Mouse (Mus musculus): ENCODE results near the gene Fam19a3. TPM values are rescaled to one million over a fixed set of nuclear protein-coding genes. Genes with fewer than 3 reads are reported as not detected.

Fam19a3 gene
- polyA plus RNA-seq, 1 experiment: not detected

- no peak overlapping the region for H3K4me2 ChIP-seq (ENCODE audit: low read depth)
These were observed 14.9 kb upstream of the Fam19a3 start for GRCm38 (mm10) chr3:104796430-104797082.

DNA sequence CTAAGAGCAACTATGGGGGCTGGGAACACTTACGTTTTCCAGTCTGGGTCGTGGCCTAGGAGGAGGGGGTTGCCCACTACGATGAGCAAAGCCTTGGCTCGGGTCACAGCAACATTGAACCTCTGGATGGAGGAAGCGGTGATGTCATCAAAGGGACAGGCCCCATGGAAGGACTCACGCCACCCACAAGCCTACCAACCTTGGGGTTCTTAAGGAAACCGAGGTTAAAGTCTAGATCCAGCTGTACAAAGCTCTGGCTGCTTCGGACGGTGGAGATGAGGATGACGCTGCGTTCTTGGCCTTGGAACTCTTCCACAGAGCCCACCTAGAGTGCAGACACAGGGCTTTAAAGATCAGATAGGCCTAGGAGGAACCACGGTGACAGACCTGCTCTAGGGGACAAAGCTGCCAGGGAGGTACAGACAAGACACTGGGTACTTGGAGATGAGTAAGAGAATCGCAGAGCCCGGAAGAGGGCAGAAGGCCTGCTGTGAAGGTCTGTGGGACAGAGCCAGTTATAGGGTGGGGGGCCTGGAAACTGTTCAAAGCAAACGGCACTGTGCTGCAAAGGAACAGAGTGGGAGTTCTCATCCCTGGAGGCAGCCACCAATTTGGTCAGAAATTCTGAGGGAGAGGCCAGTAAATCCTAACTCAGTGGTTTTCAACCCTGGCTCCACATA is 14.2 kb upstream of the Fam19a3 start:
- Histone ChIP-seq H3K4me2 (ENCODE audit: low read depth) (no peak overlapping the region), H3K27me3 (ENCODE audit: control insufficient read depth, insufficient read depth, insufficient read length) (no peaks in the 10 kb centered on the region), H3K4me3 (no peak overlapping the region), H3K79me2 (ENCODE audit: control insufficient read depth, insufficient read depth) (peaks cover 23% of the 10 kb centered on the region), H3ac (ENCODE audit: control insufficient read depth, insufficient read length) (no peak overlapping the region), H3K36me3 (ENCODE audit: control insufficient read depth, insufficient read depth) (peaks cover 21% of the 10 kb centered on the region)
- no peak for TF ChIP-seq E2F4 (IDR thresholded peaks at IDR 0.05; ENCODE audit: insufficient read depth)
- TF ChIP-seq MAX (IDR thresholded peaks at IDR 0.05; ENCODE audit: low read depth): no peak
- TF ChIP-seq USF1 (IDR thresholded peaks at IDR 0.05; ENCODE audit: low read depth): no peak
- no peak for TF ChIP-seq TCF12 (IDR thresholded peaks at IDR 0.05; ENCODE audit: insufficient read depth, poor library complexity, severe bottlenecking)
- no peak for TF ChIP-seq POLR2AphosphoS2 (IDR thresholded peaks at IDR 0.05; ENCODE audit: insufficient read length, low read depth)
- no peak for TF ChIP-seq MYOG (IDR thresholded peaks at IDR 0.05; ENCODE audit: control insufficient read depth in 1 of 3, insufficient read depth in 1 of 3, insufficient read length in 2 of 3, low read depth in 2 of 3)
- TF ChIP-seq REST (IDR thresholded peaks at IDR 0.05; ENCODE audit: insufficient read depth, insufficient read length): no peak
- TF ChIP-seq POLR2A (IDR thresholded peaks at IDR 0.05; ENCODE audit: insufficient read length, low read depth): no peak
- no peak for TF ChIP-seq SRF (IDR thresholded peaks at IDR 0.05; ENCODE audit: control insufficient read depth, insufficient read length, low read depth)
- TF ChIP-seq TCF3 (IDR thresholded peaks at IDR 0.05; ENCODE audit: insufficient read length, low read depth): no peak

More at GRCm38 (mm10) chr3:104796430-104797082, 14.9 kb upstream of the Fam19a3 start:
- Histone ChIP-seq H3K4me3 (no peak overlapping the region), H3K27me3 (ENCODE audit: control insufficient read depth, insufficient read depth, insufficient read length) (no peaks in the 10 kb centered on the region), H3ac (ENCODE audit: control insufficient read depth, insufficient read length) (no peak overlapping the region), H3K79me2 (ENCODE audit: control insufficient read depth, insufficient read depth) (peaks cover 15% of the 10 kb centered on the region), H3K36me3 (ENCODE audit: control insufficient read depth, insufficient read depth) (peaks cover 21% of the 10 kb centered on the region)
- TF ChIP-seq E2F4 (IDR thresholded peaks at IDR 0.05; ENCODE audit: insufficient read depth) (no peak), POLR2AphosphoS2 (IDR thresholded peaks at IDR 0.05; ENCODE audit: insufficient read length, low read depth) (peak; percentile 26), POLR2A (IDR thresholded peaks at IDR 0.05; ENCODE audit: insufficient read length, low read depth) (no peak)

GRCm38 (mm10) chr3:104794953-104795470 is 13.4 kb upstream of the Fam19a3 start:
- Histone ChIP-seq H3ac (ENCODE audit: control insufficient read depth, insufficient read length) (no peak overlapping the region), H3K36me3 (ENCODE audit: control insufficient read depth, insufficient read depth) (peaks cover 21% of the 10 kb centered on the region), H3K4me3 (no peak overlapping the region), H3K27me3 (ENCODE audit: control insufficient read depth, insufficient read depth, insufficient read length) (no peaks in the 10 kb centered on the region), H3K4me2 (ENCODE audit: low read depth) (no peak overlapping the region), H3K79me2 (ENCODE audit: control insufficient read depth, insufficient read depth) (peaks cover 30% of the 10 kb centered on the region)
- TF ChIP-seq MAX (IDR thresholded peaks at IDR 0.05; ENCODE audit: low read depth) (no peak), USF1 (IDR thresholded peaks at IDR 0.05; ENCODE audit: low read depth) (no peak), POLR2AphosphoS2 (IDR thresholded peaks at IDR 0.05; ENCODE audit: insufficient read length, low read depth) (no peak), SRF (IDR thresholded peaks at IDR 0.05; ENCODE audit: control insufficient read depth, insufficient read length, low read depth) (no peak), REST (IDR thresholded peaks at IDR 0.05; ENCODE audit: insufficient read depth, insufficient read length) (no peak), POLR2A (IDR thresholded peaks at IDR 0.05; ENCODE audit: insufficient read length, low read depth) (no peak), E2F4 (IDR thresholded peaks at IDR 0.05; ENCODE audit: insufficient read depth) (no peak), MYOD1 (IDR thresholded peaks at IDR 0.05; ENCODE audit: control insufficient read depth in 1 of 3, insufficient read length in 2 of 3, low read depth in 2 of 3) (no peak)

DNA sequence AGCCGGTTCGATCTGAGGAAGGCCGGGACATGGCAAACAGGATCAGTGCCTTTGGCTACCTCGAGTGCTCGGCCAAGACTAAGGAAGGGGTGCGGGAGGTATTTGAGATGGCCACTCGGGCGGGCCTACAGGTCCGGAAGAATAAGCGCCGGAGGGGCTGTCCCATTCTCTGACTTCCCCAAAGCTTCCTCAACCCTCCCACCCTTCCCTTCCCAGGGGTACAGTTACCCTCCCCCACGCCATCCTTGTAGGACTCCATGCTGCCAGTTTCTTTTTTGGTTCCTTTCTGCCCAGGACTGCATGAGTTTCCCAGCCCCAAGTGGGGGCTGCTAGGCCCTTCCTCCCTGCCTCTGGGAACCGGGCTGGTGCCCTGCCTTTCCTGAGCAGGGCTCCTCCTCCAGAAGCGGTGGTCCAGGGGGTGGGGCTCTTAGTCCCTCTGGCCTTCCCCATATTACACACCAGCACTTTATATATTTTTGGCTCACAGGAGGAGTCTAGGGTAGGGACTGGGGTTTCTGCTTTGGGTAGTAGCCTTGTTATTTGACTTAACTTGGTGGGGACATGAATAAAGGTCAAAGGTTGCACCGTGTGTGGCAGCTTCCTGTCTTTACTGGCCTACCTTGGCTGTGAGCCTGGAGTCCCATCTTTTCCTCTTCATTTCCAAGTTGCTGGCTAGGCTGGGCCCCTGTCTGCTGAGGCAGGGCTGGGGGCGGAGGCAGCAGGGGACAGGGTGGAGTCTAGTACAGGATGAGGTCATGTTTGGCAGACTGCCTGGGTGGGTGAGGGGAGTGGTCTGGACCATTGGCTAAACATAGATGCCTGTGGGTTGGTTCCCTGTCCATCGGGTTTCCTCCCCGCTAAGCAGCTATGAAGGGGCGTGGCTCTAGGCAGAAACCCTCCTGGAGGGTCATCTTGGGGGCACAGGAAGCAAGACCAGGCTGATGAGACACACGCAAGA is 12.5 kb upstream of the Fam19a3 start:
- H3K79me2 ChIP-seq (ENCODE audit: control insufficient read depth, insufficient read depth): peaks cover 38% of the 10 kb centered on the region
- TF ChIP-seq POLR2AphosphoS2 (IDR thresholded peaks at IDR 0.05; ENCODE audit: insufficient read length, low read depth) (peak; percentile 90), MYOD1 (IDR thresholded peaks at IDR 0.05; ENCODE audit: control insufficient read depth in 1 of 3, insufficient read length in 2 of 3, low read depth in 2 of 3) (no peak), POLR2A (IDR thresholded peaks at IDR 0.05; ENCODE audit: insufficient read length, low read depth) (peak; percentile 47)
- peaks cover 21% of the 10 kb centered on the region for H3K36me3 ChIP-seq (ENCODE audit: control insufficient read depth, insufficient read depth)

More for the DNA sequence above, 12.5 kb upstream of the Fam19a3 start:
- H3K27me3 ChIP-seq (ENCODE audit: control insufficient read depth, insufficient read depth, insufficient read length): no peaks in the 10 kb centered on the region
- no peak overlapping the region for H3K4me3 ChIP-seq
- H3K4me2 ChIP-seq (ENCODE audit: low read depth): peak overlapping the region; percentile 42
- no peak overlapping the region for H3ac ChIP-seq (ENCODE audit: control insufficient read depth, insufficient read length)
